ENCODE assay signal across 18 mouse cellular contexts in the genomic region with DNA sequence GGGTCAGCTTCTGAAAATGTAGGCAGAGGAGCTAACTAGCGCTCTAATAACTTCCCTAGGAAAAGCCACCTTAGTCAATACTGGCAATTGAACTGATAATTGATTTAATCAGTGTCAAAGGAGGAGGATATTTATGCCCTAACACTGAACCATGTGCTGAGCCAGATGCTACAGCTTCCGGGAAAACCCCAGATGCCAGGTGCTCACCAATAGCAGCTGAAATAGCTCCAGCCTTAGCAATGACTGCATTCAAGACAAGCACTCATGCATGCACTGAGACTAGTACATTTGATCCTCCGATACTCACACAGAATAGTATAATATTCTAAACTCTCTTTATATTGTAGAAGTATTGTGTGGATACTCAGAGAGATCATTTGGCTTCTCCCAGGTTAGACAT.
DNase-seq lines count a peak whose midpoint lies in the region; ATAC-seq and TF ChIP-seq lines count a peak whose summit lies in the region.
"Had no signal": no experiment of that assay in that cellular context is flagged by ENCODE, and none has a peak within 500 bp of the region (broad histone marks: within the 10 kb centered on the region; RNA-seq: fewer than 3 reads in every experiment).

No protein-coding gene starts in this region.

- H3K36me3 ChIP-seq in kidney, embryonic 15.5 days, result no peaks in the 10 kb centered on the region
- H3K36me3 ChIP-seq in embryonic facial prominence, embryonic 10.5 days (replicated peaks), result no peaks in the 10 kb centered on the region
- no peaks in the 10 kb centered on the region for H3K36me3 ChIP-seq in myocyte (ENCODE audit: control insufficient read depth, insufficient read depth)
- H3K36me3 ChIP-seq in liver, embryonic 12.5 days, result no peaks in the 10 kb centered on the region
- H3K36me3 ChIP-seq: heart, embryonic 10.5 days; limb, embryonic 15.5 days had no signal

- no peaks in the 10 kb centered on the region for H3K9me3 ChIP-seq in kidney, embryonic 15.5 days (replicated peaks)
- no peaks in the 10 kb centered on the region for H3K9me3 ChIP-seq in embryonic facial prominence, embryonic 10.5 days
- no peaks in the 10 kb centered on the region for H3K9me3 ChIP-seq in liver, embryonic 12.5 days (replicated peaks)
- H3K9me3 ChIP-seq: heart, embryonic 10.5 days; limb, embryonic 15.5 days had no signal

- DNase-seq in kidney, postnatal 25 days, result no peak
- peak; percentile 53 for DNase-seq in MN1 (ENCODE audit: low spot score)
- DNase-seq in embryonic facial prominence, embryonic 10.5 days (ENCODE audit: low spot score), result peak; percentile 20
- no peak for DNase-seq in gastrocnemius, adult 18-20 months (ENCODE audit: low spot score)
- DNase-seq: cerebellum, adult 11 months; gastrocnemius, postnatal 10 days; heart, postnatal 36 days; kidney, adult 11 months; lung, adult 2 months; thymus, postnatal 4 days had no signal

- H3K4me3 ChIP-seq in kidney, embryonic 15.5 days (replicated peaks), result no peak overlapping the region
- H3K4me3 ChIP-seq in embryonic facial prominence, embryonic 10.5 days, result no peak overlapping the region
- H3K4me3 ChIP-seq in myocyte, result no peak overlapping the region
- H3K4me3 ChIP-seq in liver, embryonic 12.5 days, result no peak overlapping the region
- H3K4me3 ChIP-seq: heart, embryonic 10.5 days; layer of hippocampus, adult 2 months; limb, embryonic 15.5 days had no signal

- ATAC-seq in kidney, embryonic 15.5 days (replicated peaks; ENCODE audit: low FRiP score), result 0 out of 2 replicates have a peak, but pooled peaks have one; percentile 49
- no peak for ATAC-seq in liver, embryonic 12.5 days
- ATAC-seq: CD4-positive, CD25-positive, alpha-beta regulatory T cell, adult 4 months had no signal

- no peak for TF ChIP-seq POLR2A in myocyte (IDR thresholded peaks at IDR 0.05; ENCODE audit: insufficient read length, low read depth)

- peaks cover 4% of the 10 kb centered on the region; the same call in 1 of the 2 replicates for H3K4me1 ChIP-seq in kidney, embryonic 15.5 days
- 0 out of 2 replicates have a peak, but pooled peaks cover 8% of the 10 kb centered on the region for H3K4me1 ChIP-seq in embryonic facial prominence, embryonic 10.5 days
- H3K4me1 ChIP-seq in liver, embryonic 12.5 days, result no peaks in the 10 kb centered on the region
- H3K4me1 ChIP-seq: limb, embryonic 15.5 days had no signal

- H3K9ac ChIP-seq in kidney, embryonic 15.5 days, result no peak overlapping the region
- no peak overlapping the region for H3K9ac ChIP-seq in liver, embryonic 12.5 days
- H3K9ac ChIP-seq: limb, embryonic 15.5 days had no signal

- no peaks in the 10 kb centered on the region for H3K27me3 ChIP-seq in kidney, embryonic 15.5 days
- H3K27me3 ChIP-seq in embryonic facial prominence, embryonic 10.5 days (replicated peaks; ENCODE audit: low read depth, poor library complexity, severe bottlenecking), result no peaks in the 10 kb centered on the region
- no peaks in the 10 kb centered on the region for H3K27me3 ChIP-seq in myocyte (ENCODE audit: control insufficient read depth, insufficient read depth, insufficient read length)
- H3K27me3 ChIP-seq in liver, embryonic 12.5 days (replicated peaks), result no peaks in the 10 kb centered on the region
- H3K27me3 ChIP-seq: limb, embryonic 15.5 days had no signal

- WGBS in kidney, embryonic 15.5 days, result 55% methylated on average over 3 of the region's 3 CpGs
- WGBS in embryonic facial prominence, embryonic 10.5 days, result 73% methylated on average over 3 of the region's 3 CpGs
- 84% methylated on average over 3 of the region's 3 CpGs for WGBS in liver, embryonic 12.5 days (ENCODE audit: insufficient replicate concordance)

- H3K27ac ChIP-seq in kidney, embryonic 15.5 days, result no peak overlapping the region
- H3K27ac ChIP-seq in embryonic facial prominence, embryonic 10.5 days (replicated peaks), result no peak overlapping the region
- H3K27ac ChIP-seq in liver, embryonic 12.5 days, result no peak overlapping the region
- H3K27ac ChIP-seq: heart, embryonic 10.5 days; layer of hippocampus, adult 2 months; limb, embryonic 15.5 days; stomach, postnatal 0 days had no signal

- H3ac ChIP-seq in myocyte (ENCODE audit: control insufficient read depth, insufficient read length), result no peak overlapping the region

- no peaks in the 10 kb centered on the region for H3K79me2 ChIP-seq in myocyte (ENCODE audit: control insufficient read depth, insufficient read depth)

- no peak overlapping the region for H3K4me2 ChIP-seq in kidney, embryonic 15.5 days
- no peak overlapping the region for H3K4me2 ChIP-seq in myocyte (ENCODE audit: low read depth)
- H3K4me2 ChIP-seq in liver, embryonic 12.5 days, result no peak overlapping the region
- H3K4me2 ChIP-seq: limb, embryonic 15.5 days had no signal

TF ChIP-seq in myocyte, 11 proteins besides CTCF, POLR2A, EP300 and RAD21:
- no peak for TF ChIP-seq POLR2AphosphoS2 (IDR thresholded peaks at IDR 0.05; ENCODE audit: insufficient read length, low read depth)
- no peak for TF ChIP-seq USF1 (IDR thresholded peaks at IDR 0.05; ENCODE audit: low read depth)
- peak in 1 of 3 experiments; percentile 63 for TF ChIP-seq MYOG (IDR thresholded peaks at IDR 0.05; ENCODE audit: control insufficient read depth in 1 of 3, insufficient read depth in 1 of 3, insufficient read length in 2 of 3, low read depth in 2 of 3)
- TF ChIP-seq MYOD1 (IDR thresholded peaks at IDR 0.05; ENCODE audit: control insufficient read depth in 1 of 3, insufficient read length in 2 of 3, low read depth in 2 of 3), result peak in 2 of 3 experiments; percentile 36 to 53
TF ChIP-seq in myocyte: peak in this region for 2.

Comparison
In these comparisons a context has a peak if more than half of its experiments do, and no peak if none do; other contexts are left out.
1. DNase-seq: peak in MN1 (single experiment) and embryonic facial prominence, embryonic 10.5 days (single experiment); none in kidney, postnatal 25 days (0 of 2) and gastrocnemius, adult 18-20 months (single experiment).